Mouse (Mus musculus) forebrain, embryonic 13.5 days (tissue): ENCODE data around the gene Adam6a. TPM values are rescaled to one million over a fixed set of nuclear protein-coding genes. Genes with fewer than 3 reads are reported as not detected.
"Not testable (repeated sequence)": the region's sequence is repeated elsewhere in the genome, so short reads cannot be mapped to it uniquely, and the experiment has no call there.

Source experiments
- ATAC-seq: fragments of 200-750 bp; cut with Nextera tagmentation; 2 replicates; pipeline ENCODE4 v1.8.0; 2017
- H3K27ac ChIP-seq: fragments of 300-500 bp; sonication (generic); 2 replicates; pipeline ENCODE4 v1.5.1; 2015; ENCODE audit warnings: inconsistent platforms, mild to moderate bottlenecking, moderate library complexity
- H3K27me3 ChIP-seq: fragments of 300-500 bp; sonication (generic); 2 replicates; pipeline ENCODE4 v1.6.1; 2015; ENCODE audit warnings: mild to moderate bottlenecking, inconsistent platforms
- H3K36me3 ChIP-seq: fragments of 300-500 bp; sonication (generic); 2 replicates; pipeline ENCODE4 v1.6.1; 2015; ENCODE audit warnings: mild to moderate bottlenecking, inconsistent platforms; ENCODE audit not compliant: poor library complexity, severe bottlenecking
- H3K4me1 ChIP-seq: fragments of 300-500 bp; sonication (generic); 2 replicates; pipeline ENCODE4 v1.6.1; 2015; ENCODE audit warnings: inconsistent platforms
- H3K4me2 ChIP-seq: fragments of 300-500 bp; sonication (generic); 2 replicates; pipeline ENCODE4 v1.6.1; 2015; ENCODE audit warnings: inconsistent platforms, mild to moderate bottlenecking, moderate library complexity
- H3K4me3 ChIP-seq: fragments of 300-500 bp; sonication (generic); 2 replicates; pipeline ENCODE4 v1.5.1; 2015; ENCODE audit warnings: mild to moderate bottlenecking, inconsistent platforms
- H3K9ac ChIP-seq: fragments of 300-500 bp; sonication (generic); 2 replicates; pipeline ENCODE4 v1.6.1; 2015; ENCODE audit warnings: mild to moderate bottlenecking, inconsistent platforms
- H3K9me3 ChIP-seq: fragments of 300-500 bp; sonication (generic); replicated peaks from 2 replicates; pipeline ENCODE4 v1.6.1; 2016; ENCODE audit warnings: inconsistent platforms
- WGBS: fragments of 180-500 bp; shearing (Covaris S2); methylation state at CpG from one replicate; pipeline ENCODE4 v1.1.7; 2015; 5-methylcytosine and 5-hydroxymethylcytosine counted together
- polyA plus RNA-seq: library from polyadenylated mRNA; unstranded; fragments of >200 nt; fragmentation: Nextera tagmentation; extraction: Ambion mirVana; gene quantifications from 2 replicates; pipeline ENCODE4 v1.2.1, GENCODE M21; 2015

Gene Adam6a
- not detected in 2 replicates for polyA plus RNA-seq

DNA sequence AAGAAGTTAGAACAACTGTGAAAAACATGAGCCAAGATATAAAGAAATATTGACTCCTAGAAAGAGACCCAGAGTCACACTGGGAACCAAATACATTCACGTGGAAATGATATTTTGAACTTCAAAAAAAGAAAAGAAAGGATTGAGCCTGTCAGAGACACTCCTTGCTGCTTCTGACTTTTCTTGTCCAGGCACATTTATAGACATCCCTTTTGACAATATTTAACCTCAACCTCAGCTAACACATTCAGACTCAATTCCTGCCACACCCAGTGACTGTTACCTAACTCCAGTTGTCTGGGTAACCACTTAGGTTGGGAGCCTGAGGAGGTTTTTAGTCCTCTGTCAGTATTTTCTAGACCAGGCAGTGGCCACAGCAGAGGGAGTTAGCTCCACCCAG, at the start of gene Adam6a:
TSS of gene Adam6a (plus strand) at position 301 of the 400 bp plus-strand sequence.
- not testable (repeated sequence) for H3K36me3 ChIP-seq, H3K27ac ChIP-seq, H3K4me1 ChIP-seq, H3K27me3 ChIP-seq, H3K9ac ChIP-seq, H3K4me2 ChIP-seq, H3K4me3 ChIP-seq, ATAC-seq
- 100% methylated on average over 1 of the region's 1 CpGs for WGBS
- peaks cover 15% of the 10 kb centered on the region for H3K9me3 ChIP-seq

DNA sequence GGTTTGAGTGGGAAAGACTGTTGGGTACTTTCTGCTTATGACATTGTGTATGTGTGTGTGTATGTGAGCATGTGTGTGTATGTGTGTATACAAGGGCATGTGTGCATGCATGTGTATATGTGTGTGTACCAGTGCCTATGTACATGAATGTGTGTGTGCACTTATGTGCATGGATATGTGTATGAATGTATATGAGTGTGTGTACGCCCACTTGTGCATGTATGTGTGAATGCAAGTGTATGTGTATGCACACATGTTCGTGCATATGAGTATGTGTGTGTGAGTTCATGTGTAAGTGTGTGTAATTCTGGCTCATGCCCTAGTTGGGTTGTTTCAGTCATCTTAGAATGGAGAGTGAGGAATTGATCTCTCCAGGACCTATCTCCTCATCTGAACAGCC, 17.8 kb upstream of the Adam6a start:
- Histone ChIP-seq H3K9me3 (peaks cover 46% of the 10 kb centered on the region), H3K9ac (no peak overlapping the region), H3K4me1 (no peaks in the 10 kb centered on the region), H3K4me2 (no peak overlapping the region), H3K27me3 (no peaks in the 10 kb centered on the region), H3K27ac (no peak overlapping the region), H3K36me3 (no peaks in the 10 kb centered on the region), H3K4me3 (no peak overlapping the region)
- WGBS: 79% methylated on average over 2 of the region's 2 CpGs
- no peak for ATAC-seq

DNA sequence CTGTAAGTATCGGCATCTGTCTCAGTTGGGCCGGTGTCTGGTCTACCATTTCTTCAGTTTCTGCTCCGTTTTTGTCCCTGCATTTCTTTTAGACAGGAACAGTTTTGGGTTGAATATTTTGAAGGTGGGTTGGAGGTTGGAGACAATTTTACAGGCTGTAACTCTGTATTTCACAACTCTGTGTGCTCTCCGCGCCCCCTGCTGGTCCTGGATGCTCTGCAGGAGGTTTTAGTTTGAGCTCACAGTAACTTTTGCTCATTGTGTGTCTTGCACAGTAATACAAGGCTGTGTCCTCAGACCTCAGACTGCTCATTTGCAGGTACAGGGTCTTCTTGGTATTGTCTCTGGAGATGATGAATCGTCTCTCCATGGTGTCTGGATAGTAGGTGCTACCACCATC, 34.5 kb downstream of the Adam6a start:
- H3K9ac ChIP-seq: no peak overlapping the region
- no peak overlapping the region for H3K4me3 ChIP-seq
- peaks cover 41% of the 10 kb centered on the region for H3K9me3 ChIP-seq
- ATAC-seq: no peak
- H3K27ac ChIP-seq: no peak overlapping the region
- 51% methylated on average over 6 of the region's 6 CpGs for WGBS
- no peaks in the 10 kb centered on the region for H3K27me3 ChIP-seq
- H3K4me2 ChIP-seq: no peak overlapping the region
- no peaks in the 10 kb centered on the region for H3K36me3 ChIP-seq
- no peaks in the 10 kb centered on the region for H3K4me1 ChIP-seq

DNA sequence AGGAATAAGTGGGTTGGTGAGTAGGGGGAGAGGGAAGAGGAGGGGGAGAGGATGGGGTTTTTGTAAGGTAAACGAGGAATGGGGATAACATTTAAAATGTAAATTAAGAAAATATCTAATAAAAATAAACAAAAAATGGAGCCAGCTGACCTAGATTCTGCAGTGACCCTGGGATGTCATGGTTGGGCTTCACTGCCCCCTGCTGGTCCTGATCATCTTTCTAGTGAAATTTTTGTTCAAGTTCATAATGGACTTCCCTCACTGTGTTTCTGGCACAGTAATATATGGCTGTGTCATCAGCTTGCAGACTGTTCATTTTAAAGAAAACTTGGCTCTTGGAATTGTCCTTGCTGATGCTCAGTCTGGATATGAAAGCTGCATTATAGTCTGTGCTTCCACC, 44.3 kb downstream of the Adam6a start:
- H3K27ac ChIP-seq: no peak overlapping the region
- no peak overlapping the region for H3K4me3 ChIP-seq
- no peak overlapping the region for H3K9ac ChIP-seq
- no peaks in the 10 kb centered on the region for H3K36me3 ChIP-seq
- no peak overlapping the region for H3K4me2 ChIP-seq
- H3K27me3 ChIP-seq: no peaks in the 10 kb centered on the region
- 76% methylated on average over 1 of the region's 1 CpGs for WGBS
- H3K4me1 ChIP-seq: no peaks in the 10 kb centered on the region
- ATAC-seq: no peak
- H3K9me3 ChIP-seq: peaks cover 11% of the 10 kb centered on the region

Other genes starting within 250 kb of the Adam6a start
- not detected in 2 replicates for gene Adam6b, start 54.4 kb upstream of the Adam6a start, polyA plus RNA-seq